Mouse (Mus musculus) heart, adult 2 months (tissue): Measurements from ENCODE around the gene Hdac9. TPM values are rescaled to one million over a fixed set of nuclear protein-coding genes. Genes with fewer than 3 reads are reported as not detected.

ENCODE experiments used
- DNase-seq, 2 experiments: peaks; one replicate each; pipeline ENCODE4 v3.0.0; 2021
- H3K27ac ChIP-seq: fragments of 200-600 bp; 2 replicates; pipeline ENCODE4 v1.8.1; 2022
- H3K27me3 ChIP-seq: fragments of 200-500 bp; 2 replicates; pipeline ENCODE4 v1.6.1; 2012; ENCODE audit warnings: mild to moderate bottlenecking, low read length, inconsistent platforms, mixed read lengths; ENCODE audit not compliant: control insufficient read depth, insufficient read depth
- H3K36me3 ChIP-seq: fragments of 200-500 bp; 2 replicates; pipeline ENCODE4 v1.6.1; 2012; ENCODE audit warnings: low read length, inconsistent platforms; ENCODE audit not compliant: control insufficient read depth, insufficient read depth
- H3K4me1 ChIP-seq: fragments of 200-500 bp; 2 replicates; pipeline ENCODE4 v1.6.1; 2011; ENCODE audit warnings: low read length; ENCODE audit not compliant: control insufficient read depth, insufficient read depth
- H3K4me3 ChIP-seq: fragments of 200-600 bp; 2 replicates; pipeline ENCODE4 v1.8.1; 2022
- H3K79me2 ChIP-seq: fragments of 200-500 bp; replicated peaks from 2 replicates; pipeline ENCODE4 v1.6.1; 2012; ENCODE audit warnings: mild to moderate bottlenecking, inconsistent platforms, low read length, moderate library complexity, mixed read lengths; ENCODE audit not compliant: control insufficient read depth, insufficient read depth
- H3K9ac ChIP-seq: fragments of 200-500 bp; 2 replicates; pipeline ENCODE4 v1.6.1; 2012; ENCODE audit warnings: low read depth, mild to moderate bottlenecking, control low read depth, inconsistent platforms, low read length, mixed read lengths
- CTCF ChIP-seq: fragments of 200-600 bp; IDR thresholded peaks from 2 replicates; pipeline ENCODE4 v1.8.1; 2022; ENCODE audit warnings: antibody characterized with exemption, mild to moderate bottlenecking, moderate library complexity
- EP300 ChIP-seq: fragments of 200-500 bp; IDR thresholded peaks from 2 replicates; pipeline ENCODE4 v1.6.1; 2011; ENCODE audit warnings: low read depth, low read length, control low read depth; ENCODE audit not compliant: insufficient read depth
- POLR2A ChIP-seq: fragments of 200-500 bp; IDR thresholded peaks from 2 replicates; pipeline ENCODE4 v1.6.1; 2011; ENCODE audit warnings: mild to moderate bottlenecking, low read depth, low read length, control low read depth; ENCODE audit not compliant: insufficient read depth
- WGBS: fragments of 180-500 bp; shearing (Covaris S2); methylation state at CpG from one replicate; pipeline ENCODE4 v1.1.7; 2018; 5-methylcytosine and 5-hydroxymethylcytosine counted together
- intact Hi-C: fragments of 180-260 bp; cut with DNase I; formaldehyde crosslinking; loops from one replicate; pipeline ENCODE4 v1.15.1; 2025
- polyA plus RNA-seq: library from polyadenylated mRNA; depleted of rRNA; stranded (reverse); fragments of >200 nt; gene quantifications from 2 replicates; pipeline ENCODE4 v1.2.3, GENCODE M21; 2012
- total RNA-seq, 2 experiments: library from RNA; stranded (reverse); gene quantifications; 2 replicates each; pipeline ENCODE4 v1.2.3; 2021

Gene Hdac9
- total and polyA plus RNA-seq, 3 experiments, result 10.8 to 19.9 (median 18.8) TPM

DNA sequence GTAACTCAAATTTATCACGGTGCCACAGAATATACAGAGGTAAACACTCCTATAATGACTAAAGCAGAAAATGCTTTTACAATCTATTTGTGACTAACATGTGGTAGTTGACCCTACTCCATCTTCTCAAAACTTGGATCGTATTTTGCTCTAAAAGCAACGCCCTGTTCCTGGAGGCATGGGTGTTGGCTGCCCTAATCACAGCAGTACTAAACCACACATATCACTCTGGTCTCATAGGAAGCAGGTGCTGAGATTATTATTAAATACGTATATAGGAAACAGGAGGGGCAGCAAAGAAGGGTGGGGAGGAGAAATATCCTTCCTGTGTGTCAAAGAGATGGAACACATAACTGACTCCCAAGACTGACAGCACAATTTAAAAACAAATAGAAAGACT is 90.0 kb downstream of the Hdac9 start:
- no peak for TF ChIP-seq POLR2A
- 0 out of 2 replicates have a peak, but pooled peaks have one; percentile 76 for TF ChIP-seq EP300
- Histone ChIP-seq H3K36me3 (0 out of 2 replicates have a peak, but pooled peaks cover 2% of the 10 kb centered on the region), H3K4me1 (peaks cover 2% of the 10 kb centered on the region), H3K9ac (no peak overlapping the region), H3K27me3 (no peaks in the 10 kb centered on the region), H3K4me3 (no peak overlapping the region), H3K27ac (peak overlapping the region; percentile 65), H3K79me2 (no peaks in the 10 kb centered on the region)
- DNase-seq, result peak in 1 of 2 experiments; percentile 20
- intact Hi-C loops, result loop anchor here (5.0 kb wide), 1 partner anchor 160 kb away; no protein-coding TSS in a partner anchor
- 57% methylated on average over 4 of the region's 4 CpGs for WGBS

- no peaks in the 10 kb centered on the region for H3K4me1 ChIP-seq
- TF ChIP-seq EP300 (no peak), POLR2A (no peak), CTCF (no peak)
- DNase-seq, result no peak
- intact Hi-C loops, result no loop called here
- no peak overlapping the region for H3K27ac ChIP-seq
- WGBS, result 36% methylated on average over 6 of the region's 6 CpGs
- H3K4me3 ChIP-seq, result no peak overlapping the region
- no peaks in the 10 kb centered on the region for H3K79me2 ChIP-seq
- H3K36me3 ChIP-seq, result no peaks in the 10 kb centered on the region
- no peak overlapping the region for H3K9ac ChIP-seq
- no peaks in the 10 kb centered on the region for H3K27me3 ChIP-seq
These were observed 96.7 kb downstream of the Hdac9 start for GRCm38 (mm10) chr12:34820229-34820628.

GRCm38 (mm10) chr12:34811673-34812613 is 105.0 kb downstream of the Hdac9 start:
- WGBS, result 43% methylated on average over 10 of the region's 10 CpGs
- intact Hi-C loops, result no loop called here
- Histone ChIP-seq H3K36me3 (no peaks in the 10 kb centered on the region; the same call in 1 of the 2 replicates), H3K9ac (no peak overlapping the region), H3K4me1 (no peaks in the 10 kb centered on the region), H3K79me2 (no peaks in the 10 kb centered on the region), H3K4me3 (no peak overlapping the region), H3K27ac (no peak overlapping the region), H3K27me3 (no peaks in the 10 kb centered on the region)
- DNase-seq, result no peak
- no peak for TF ChIP-seq POLR2A
- TF ChIP-seq CTCF, result no peak
- no peak for TF ChIP-seq EP300

DNA sequence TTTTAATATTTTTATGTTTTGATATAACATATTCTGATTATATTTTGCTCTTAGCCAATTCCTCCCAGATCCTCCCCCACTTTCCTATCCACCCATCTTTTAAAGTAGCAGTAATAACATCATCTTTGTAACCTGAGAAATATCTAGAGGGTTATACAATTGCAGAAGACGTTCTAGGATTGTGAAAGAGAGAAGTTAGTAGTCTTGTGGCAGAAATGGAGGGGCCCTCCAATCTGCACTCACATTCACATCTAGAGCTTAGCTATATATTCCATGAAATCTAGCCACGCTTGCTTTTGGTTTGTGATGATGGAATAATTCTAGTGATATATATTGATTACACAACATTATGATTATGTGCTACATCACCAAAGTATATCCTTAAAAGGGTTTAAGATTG is 106.7 kb downstream of the Hdac9 start:
- peaks cover 2% of the 10 kb centered on the region for H3K4me1 ChIP-seq
- no peaks in the 10 kb centered on the region for H3K27me3 ChIP-seq
- no peak overlapping the region for H3K27ac ChIP-seq
- H3K9ac ChIP-seq, result no peak overlapping the region
- DNase-seq, result no peak
- H3K79me2 ChIP-seq, result no peaks in the 10 kb centered on the region
- WGBS, result 79% methylated on average over 2 of the region's 2 CpGs
- H3K36me3 ChIP-seq, result no peaks in the 10 kb centered on the region; the same call in 1 of the 2 replicates
- H3K4me3 ChIP-seq, result no peak overlapping the region
- TF ChIP-seq POLR2A (no peak), CTCF (no peak), EP300 (no peak)
- intact Hi-C loops, result no loop called here

- intact Hi-C loops, result no loop called here
- TF ChIP-seq POLR2A (no peak), EP300 (no peak), CTCF (no peak)
- no peak overlapping the region for H3K4me3 ChIP-seq
- no peak overlapping the region for H3K27ac ChIP-seq
- H3K36me3 ChIP-seq, result no peaks in the 10 kb centered on the region; the same call in 1 of the 2 replicates
- H3K9ac ChIP-seq, result no peak overlapping the region
- H3K79me2 ChIP-seq, result no peaks in the 10 kb centered on the region
- 70% methylated on average over 1 of the region's 1 CpGs for WGBS
- DNase-seq, result no peak
- peaks cover 2% of the 10 kb centered on the region for H3K4me1 ChIP-seq
- no peaks in the 10 kb centered on the region for H3K27me3 ChIP-seq
These were observed 108.7 kb downstream of the Hdac9 start for GRCm38 (mm10) chr12:34808180-34808579.

GRCm38 (mm10) chr12:34806528-34806927 is 110.4 kb downstream of the Hdac9 start:
- H3K4me1 ChIP-seq, result peaks cover 2% of the 10 kb centered on the region
- H3K4me3 ChIP-seq, result no peak overlapping the region
- H3K27me3 ChIP-seq, result no peaks in the 10 kb centered on the region
- DNase-seq, result no peak
- H3K79me2 ChIP-seq, result no peaks in the 10 kb centered on the region
- no peaks in the 10 kb centered on the region for H3K36me3 ChIP-seq
- intact Hi-C loops, result no loop called here
- H3K27ac ChIP-seq, result peak overlapping the region; percentile 11; the same call in 1 of the 2 replicates
- no peak overlapping the region for H3K9ac ChIP-seq
- TF ChIP-seq EP300, result no peak
- TF ChIP-seq CTCF, result no peak
- TF ChIP-seq POLR2A, result no peak
